Mouse (Mus musculus): ENCODE results near the gene Ndrg3. TPM values are rescaled to one million over a fixed set of nuclear protein-coding genes. Genes with fewer than 3 reads are reported as not detected.

The Ndrg3 gene
- total and polyA plus RNA-seq, 3 experiments, result 16.6 to 27.5 (median 21.8) TPM

GRCm38 (mm10) chr2:157002321-157002720, 10.5 kb upstream of the Ndrg3 start:
- Histone ChIP-seq H3K9ac (ENCODE audit: insufficient read depth, low read depth) (no peak overlapping the region), H3K79me2 (replicated peaks; ENCODE audit: control insufficient read depth, extremely low read depth, insufficient read depth, poor library complexity, severe bottlenecking) (no peaks in the 10 kb centered on the region), H3K36me3 (replicated peaks in 1 of 2; ENCODE audit: control insufficient read depth in 1 of 2, insufficient read depth in 1 of 2, low read length in 1 of 2) (peaks cover 35 to 73% of the 10 kb centered on the region in 2 experiments), H3K9me3 (replicated peaks; ENCODE audit: low read length) (no peaks in the 10 kb centered on the region), H3K4me1 (ENCODE audit: control insufficient read depth in 1 of 2, insufficient read depth in 2 of 2) (peaks cover 5 to 16% of the 10 kb centered on the region in 2 experiments; a peak in 3 of 4 replicates), H3K27ac (ENCODE audit: insufficient read depth, low read depth) (no peak overlapping the region), H3K27me3 (replicated peaks) (no peaks in the 10 kb centered on the region), H3K4me2 (ENCODE audit: insufficient read depth, low read depth, poor library complexity, severe bottlenecking) (no peak overlapping the region), H3K4me3 (replicated peaks in 1 of 3; ENCODE audit: low read depth in 2 of 3, low read length in 2 of 3, poor library complexity in 1 of 3) (no peak overlapping the region)
- dilution Hi-C loops (cut with MboI; ENCODE audit: extremely low pct_ligation_motif_present, extremely low pct_unique_long_range_greater_than_20kb, low sequenced_read_pairs), result no loop called here
- TF ChIP-seq USF2 (conservative IDR thresholded peaks at IDR 0.05; ENCODE audit: low read depth, low read length) (no peak), SIN3A (IDR thresholded peaks at IDR 0.05; ENCODE audit: low read length) (no peak), PAX5 (IDR thresholded peaks at IDR 0.05; ENCODE audit: low read length) (no peak), ELF1 (IDR thresholded peaks at IDR 0.05; ENCODE audit: low read depth, low read length) (no peak), ZKSCAN1 (IDR thresholded peaks at IDR 0.05; ENCODE audit: borderline replicate concordance, low read depth, low read length) (no peak), SMC3 (IDR thresholded peaks at IDR 0.05; ENCODE audit: low read depth, low read length) (no peak), MAFK (IDR thresholded peaks at IDR 0.05; ENCODE audit: insufficient replicate concordance, low read length) (no peak), ETS1 (conservative IDR thresholded peaks at IDR 0.05; ENCODE audit: low read depth, low read length) (no peak), MEF2A (IDR thresholded peaks at IDR 0.05; ENCODE audit: borderline replicate concordance, low read depth, low read length) (no peak), UBTF (IDR thresholded peaks at IDR 0.05; ENCODE audit: low read depth, low read length) (no peak), ZC3H11A (IDR thresholded peaks at IDR 0.05; ENCODE audit: low read depth, low read length) (no peak), CHD1 (IDR thresholded peaks at IDR 0.05; ENCODE audit: low read depth, low read length) (no peak), POLR2AphosphoS2 (IDR thresholded peaks at IDR 0.05; ENCODE audit: low read depth, low read length) (no peak), BHLHE40 (IDR thresholded peaks at IDR 0.05; ENCODE audit: low read depth, low read length) (no peak), NELFE (IDR thresholded peaks at IDR 0.05; ENCODE audit: low read depth, low read length) (no peak), RAD21 (IDR thresholded peaks at IDR 0.05; ENCODE audit: low read depth, low read length) (no peak), IRF4 (IDR thresholded peaks at IDR 0.05; ENCODE audit: low read depth, low read length) (no peak)
- in situ Hi-C loops (cut with MboI; ENCODE audit: low pct_ligation_motif_present, low pct_unique_long_range_greater_than_20kb, low sequenced_read_pairs), result no loop called here
- DNase-seq (ENCODE audit: extremely low read depth), result no peak

- TF ChIP-seq SIN3A (IDR thresholded peaks at IDR 0.05; ENCODE audit: low read length), result no peak
- TF ChIP-seq MYC (IDR thresholded peaks at IDR 0.05; ENCODE audit: low read depth, low read length), result no peak
- TF ChIP-seq MAX (IDR thresholded peaks at IDR 0.05; ENCODE audit: low read length), result no peak
- TF ChIP-seq BHLHE40 (IDR thresholded peaks at IDR 0.05; ENCODE audit: low read depth, low read length), result no peak
- TF ChIP-seq EP300 (IDR thresholded peaks at IDR 0.05; ENCODE audit: low read length), result no peak
- no peak for TF ChIP-seq RAD21 (IDR thresholded peaks at IDR 0.05; ENCODE audit: low read depth, low read length)
- no peak for TF ChIP-seq ETS1 (conservative IDR thresholded peaks at IDR 0.05; ENCODE audit: low read depth, low read length)
- no peak for TF ChIP-seq IRF4 (IDR thresholded peaks at IDR 0.05; ENCODE audit: low read depth, low read length)
- TF ChIP-seq TBP (conservative IDR thresholded peaks at IDR 0.05; ENCODE audit: low read depth, low read length), result no peak
- no peak for TF ChIP-seq ZNF384 (IDR thresholded peaks at IDR 0.05; ENCODE audit: low read depth, low read length)
- TF ChIP-seq USF1 (IDR thresholded peaks at IDR 0.05; ENCODE audit: low read depth, low read length), result no peak
- TF ChIP-seq KAT2A (IDR thresholded peaks at IDR 0.05; ENCODE audit: insufficient replicate concordance, low read length), result no peak
- no peak for TF ChIP-seq GABPA (IDR thresholded peaks at IDR 0.05; ENCODE audit: insufficient replicate concordance, low read depth, low read length)
- no peak for TF ChIP-seq CHD2 (IDR thresholded peaks at IDR 0.05; ENCODE audit: low read length)
- no peak for TF ChIP-seq MXI1 (IDR thresholded peaks at IDR 0.05; ENCODE audit: low read depth, low read length)
- no peak for TF ChIP-seq POLR2A (IDR thresholded peaks at IDR 0.05; ENCODE audit: low read depth, low read length)
- no peak for TF ChIP-seq NRF1 (IDR thresholded peaks at IDR 0.05; ENCODE audit: low read depth, low read length)
- no peak for TF ChIP-seq TCF12 (IDR thresholded peaks at IDR 0.05; ENCODE audit: low read depth, low read length)
- TF ChIP-seq HCFC1 (IDR thresholded peaks at IDR 0.05; ENCODE audit: low read depth, low read length), result no peak
- TF ChIP-seq ZMIZ1 (IDR thresholded peaks at IDR 0.05; ENCODE audit: low read depth, low read length), result no peak
- dilution Hi-C loops (cut with MboI; ENCODE audit: extremely low pct_ligation_motif_present, extremely low pct_unique_long_range_greater_than_20kb, low sequenced_read_pairs), result no loop called here
These were observed 6.4 kb upstream of the Ndrg3 start for GRCm38 (mm10) chr2:156998263-156998662.

More at GRCm38 (mm10) chr2:156998263-156998662, 6.4 kb upstream of the Ndrg3 start:
- Histone ChIP-seq H3K9me3 (replicated peaks; ENCODE audit: low read length) (no peaks in the 10 kb centered on the region), H3K4me3 (replicated peaks in 1 of 3; ENCODE audit: low read depth in 2 of 3, low read length in 2 of 3, poor library complexity in 1 of 3) (no peak overlapping the region), H3K27me3 (replicated peaks) (no peaks in the 10 kb centered on the region), H3K27ac (ENCODE audit: insufficient read depth, low read depth) (no peak overlapping the region), H3K4me1 (ENCODE audit: control insufficient read depth in 1 of 2, insufficient read depth in 2 of 2) (no peaks in the 10 kb centered on the region), H3K36me3 (replicated peaks in 1 of 2; ENCODE audit: control insufficient read depth in 1 of 2, insufficient read depth in 1 of 2, low read length in 1 of 2) (peaks cover 49 to 84% of the 10 kb centered on the region in 2 experiments), H3K79me2 (replicated peaks; ENCODE audit: control insufficient read depth, extremely low read depth, insufficient read depth, poor library complexity, severe bottlenecking) (no peaks in the 10 kb centered on the region), H3K4me2 (ENCODE audit: insufficient read depth, low read depth, poor library complexity, severe bottlenecking) (no peak overlapping the region), H3K9ac (ENCODE audit: insufficient read depth, low read depth) (no peak overlapping the region)
- in situ Hi-C loops (cut with MboI; ENCODE audit: low pct_ligation_motif_present, low pct_unique_long_range_greater_than_20kb, low sequenced_read_pairs), result loop anchor here (5.0 kb wide), 1 partner anchor 121 kb away; no protein-coding TSS in a partner anchor
- DNase-seq (ENCODE audit: extremely low read depth), result no peak
